Mouse (Mus musculus) liver, embryonic 16.5 days (tissue): ENCODE data around the gene Lmna. TPM values are rescaled to one million over a fixed set of nuclear protein-coding genes. Genes with fewer than 3 reads are reported as not detected.
A peak's percentile ranks its signal among the peaks of the same experiment; 100 is the strongest.

Experiments
- ATAC-seq: fragments of 200-750 bp; cut with Nextera tagmentation; 2 replicates; pipeline ENCODE4 v1.8.0; 2017; ENCODE audit warnings: low read depth, mild to moderate bottlenecking, moderate number of reproducible peaks, moderate library complexity
- H3K27ac ChIP-seq: fragments of 300-500 bp; sonication (generic); 2 replicates; pipeline ENCODE4 v1.5.1; 2014; ENCODE audit warnings: mild to moderate bottlenecking, low read length
- H3K27me3 ChIP-seq: fragments of 300-500 bp; sonication (generic); 2 replicates; pipeline ENCODE4 v1.6.1; 2014; ENCODE audit warnings: low read depth, low read length, mixed read lengths; ENCODE audit not compliant: control insufficient read depth, insufficient read depth
- H3K36me3 ChIP-seq: fragments of 300-500 bp; sonication (generic); 2 replicates; pipeline ENCODE4 v1.6.1; 2014; ENCODE audit warnings: mild to moderate bottlenecking; ENCODE audit not compliant: control insufficient read depth, insufficient read depth
- H3K4me1 ChIP-seq: fragments of 300-500 bp; sonication (generic); 2 replicates; pipeline ENCODE4 v1.6.1; 2014; ENCODE audit warnings: low read depth, low read length, mixed read lengths; ENCODE audit not compliant: control insufficient read depth
- H3K4me2 ChIP-seq: fragments of 300-500 bp; sonication (generic); 2 replicates; pipeline ENCODE4 v1.6.1; 2014; ENCODE audit warnings: low read depth, low read length, mixed read lengths
- H3K4me3 ChIP-seq: fragments of 300-500 bp; sonication (generic); 2 replicates; pipeline ENCODE4 v1.5.1; 2014; ENCODE audit warnings: low read depth, mild to moderate bottlenecking, low read length
- H3K9ac ChIP-seq: fragments of 300-500 bp; sonication (generic); 2 replicates; pipeline ENCODE4 v1.6.1; 2014; ENCODE audit warnings: low read depth, low read length
- H3K9me3 ChIP-seq: fragments of 300-500 bp; sonication (generic); replicated peaks from 2 replicates; pipeline ENCODE4 v1.6.1; 2016; ENCODE audit warnings: low read length; ENCODE audit not compliant: control insufficient read depth
- WGBS: fragments of 180-500 bp; shearing (Covaris S2); extraction: QIAGEN DNeasy Blood & Tissue Kit; methylation state at CpG from one replicate; pipeline ENCODE4 v1.1.7; 2014; ENCODE audit not compliant: insufficient replicate concordance; 5-methylcytosine and 5-hydroxymethylcytosine counted together
- microRNA counts: library from miRNA; unstranded; fragments of <30 nt; microRNA quantifications from one replicate; lab custom pipeline; 2016
- microRNA-seq: library from miRNA; unstranded; fragments of <30 nt; microRNA quantifications from one replicate; pipeline ENCODE4, GENCODE M21; 2016
- polyA plus RNA-seq: library from polyadenylated mRNA; unstranded; fragments of >200 nt; fragmentation: Nextera tagmentation; extraction: Ambion mirVana; gene quantifications from 2 replicates; pipeline ENCODE4 v1.2.1, GENCODE M21; 2015

Lmna gene
- polyA plus RNA-seq, 1 experiment from 2014 or later: 131 TPM

DNA sequence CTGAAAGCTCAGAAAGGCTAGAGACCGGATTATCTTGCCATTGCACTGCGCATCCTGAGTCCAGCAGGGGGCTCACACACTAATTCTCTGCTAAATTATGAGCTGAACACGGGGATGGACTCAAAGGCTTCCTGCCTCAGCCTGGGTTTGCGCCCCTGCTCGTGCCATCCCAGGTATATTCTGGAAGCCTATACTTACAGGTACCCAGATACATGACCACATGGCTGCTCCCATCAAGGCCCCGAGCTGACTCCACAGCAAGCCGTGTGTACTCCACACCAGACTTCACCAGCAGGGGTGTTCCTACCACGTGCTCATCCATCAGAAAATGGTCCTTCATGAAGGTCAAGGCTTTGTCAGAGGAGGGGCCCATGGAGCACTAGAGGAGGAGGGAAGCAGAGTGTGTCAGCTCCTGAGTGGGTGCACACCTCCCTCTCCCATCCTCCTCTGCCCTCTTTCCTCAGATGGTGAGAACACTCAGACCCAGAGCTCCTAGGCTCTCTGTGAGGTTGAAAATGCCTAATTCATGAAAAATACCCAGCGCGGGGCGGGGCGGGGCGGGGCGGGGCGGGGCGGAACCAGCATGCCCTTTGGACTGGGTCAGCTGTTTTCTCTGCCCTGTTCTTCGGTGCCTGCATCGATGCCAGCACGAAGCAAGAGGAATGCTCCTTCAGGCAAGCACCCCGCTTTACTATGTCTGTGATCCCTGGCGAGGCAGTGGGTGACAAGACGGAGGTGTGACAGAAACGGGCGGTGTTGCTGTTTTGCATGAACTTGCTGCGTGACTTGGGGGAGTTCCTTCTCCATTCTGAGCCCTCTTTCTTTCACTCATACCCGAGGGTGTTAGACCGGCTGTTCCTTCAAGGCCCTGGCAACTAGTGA lies 69.0 kb downstream of the Lmna start:
- peak overlapping the region; percentile 30 for H3K4me2 ChIP-seq
- H3K4me3 ChIP-seq: no peak overlapping the region; the same call in 1 of the 2 replicates
- H3K27ac ChIP-seq: no peak overlapping the region
- peaks cover 16% of the 10 kb centered on the region for H3K4me1 ChIP-seq
- H3K36me3 ChIP-seq: no peaks in the 10 kb centered on the region
- WGBS: 12% methylated on average over 27 of the region's 27 CpGs
- H3K9ac ChIP-seq: no peak overlapping the region
- peak; percentile 18; the same call in 1 of the 2 replicates for ATAC-seq
- H3K9me3 ChIP-seq: no peaks in the 10 kb centered on the region
- peaks cover 3% of the 10 kb centered on the region; the same call in 1 of the 2 replicates for H3K27me3 ChIP-seq

DNA sequence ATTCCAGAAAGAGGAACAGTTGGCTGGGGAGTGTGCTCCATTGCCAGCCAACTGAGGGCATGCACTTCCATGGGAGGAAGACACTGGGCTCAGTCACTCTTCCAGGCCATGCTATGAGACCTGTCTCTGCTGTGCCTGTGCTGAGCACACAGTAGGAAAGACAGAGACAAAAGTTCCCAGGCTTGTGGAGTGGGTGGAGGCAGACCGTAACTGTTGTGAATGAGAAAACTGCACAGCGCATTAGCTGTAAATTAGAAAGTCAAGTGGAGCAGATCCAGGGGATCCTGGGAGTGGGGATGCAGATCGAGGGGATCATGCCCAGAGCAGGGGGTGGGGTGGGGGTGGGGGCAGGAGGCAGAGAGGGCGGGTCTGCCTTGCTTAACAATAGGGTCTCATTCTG lies 70.2 kb downstream of the Lmna start:
- no peaks in the 10 kb centered on the region for H3K9me3 ChIP-seq
- no peak for ATAC-seq
- H3K27me3 ChIP-seq: peaks cover 3% of the 10 kb centered on the region; the same call in 1 of the 2 replicates
- 53% methylated on average over 4 of the region's 4 CpGs for WGBS
- no peaks in the 10 kb centered on the region for H3K36me3 ChIP-seq
- no peak overlapping the region for H3K9ac ChIP-seq
- H3K27ac ChIP-seq: no peak overlapping the region
- H3K4me3 ChIP-seq: no peak overlapping the region
- no peak overlapping the region for H3K4me2 ChIP-seq
- H3K4me1 ChIP-seq: peaks cover 16% of the 10 kb centered on the region

DNA sequence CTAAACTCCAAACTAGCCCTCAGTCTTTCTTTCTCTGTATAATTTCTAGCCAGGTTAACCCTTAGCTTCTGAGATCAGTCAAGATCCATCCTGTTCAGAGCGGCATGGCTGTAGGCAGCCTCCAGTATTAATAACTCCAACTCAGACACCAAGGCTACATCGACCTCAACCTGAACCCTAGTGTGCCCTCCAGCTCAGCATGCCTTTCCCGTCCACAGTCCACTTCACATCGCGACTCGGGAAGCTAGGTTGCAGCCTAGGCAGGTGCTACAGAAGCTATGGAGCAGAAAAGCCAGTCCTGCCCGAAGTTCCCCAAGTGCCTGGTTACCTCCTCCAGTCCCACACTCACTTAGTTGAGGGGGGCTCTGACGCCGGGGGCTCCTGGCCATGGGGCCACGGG lies 72.3 kb downstream of the Lmna start:
- 64% methylated on average over 10 of the region's 10 CpGs for WGBS
- Histone ChIP-seq H3K27ac (no peak overlapping the region), H3K27me3 (peaks cover 3% of the 10 kb centered on the region; the same call in 1 of the 2 replicates), H3K9ac (no peak overlapping the region), H3K9me3 (no peaks in the 10 kb centered on the region), H3K4me3 (no peak overlapping the region), H3K36me3 (no peaks in the 10 kb centered on the region), H3K4me2 (no peak overlapping the region), H3K4me1 (peaks cover 14% of the 10 kb centered on the region)
- ATAC-seq: no peak

DNA sequence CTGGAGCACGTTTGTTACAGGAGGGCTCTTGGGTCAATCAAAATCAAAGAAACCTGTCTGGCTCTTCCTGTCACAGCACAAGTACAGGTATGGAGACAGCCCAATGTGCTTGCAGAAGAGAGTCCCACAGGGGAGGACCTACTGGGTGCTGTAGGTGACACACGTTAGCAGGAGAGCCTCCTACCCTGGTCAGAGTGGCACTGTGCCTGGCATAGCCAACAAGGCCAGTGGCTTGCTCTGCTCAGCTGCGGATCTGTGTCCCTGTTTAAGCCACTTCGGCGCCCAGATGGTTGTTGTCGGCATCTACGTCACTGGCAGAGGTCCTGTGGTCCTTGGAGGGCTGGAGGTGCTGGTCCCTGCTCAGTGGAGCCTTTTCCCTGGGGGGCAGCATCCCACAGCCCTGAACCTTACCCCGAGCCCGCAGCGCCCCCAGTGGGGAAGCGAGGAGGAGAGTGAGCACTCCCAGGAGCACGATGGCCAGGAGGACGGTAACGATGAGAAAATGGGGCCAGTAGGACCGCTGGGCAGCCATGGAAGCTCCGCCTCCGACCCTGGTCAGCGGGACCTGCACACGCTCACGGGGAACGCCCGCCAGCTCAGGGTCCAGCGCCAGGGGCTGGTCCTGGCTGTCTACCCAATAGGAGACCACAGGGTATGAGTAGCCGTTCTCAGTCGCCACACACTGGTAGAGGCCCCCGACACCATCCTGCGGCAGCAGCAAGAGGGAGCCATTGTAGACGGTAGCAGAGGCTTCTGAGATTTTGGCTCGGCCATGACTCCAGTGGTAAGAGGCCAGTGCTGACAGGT lies 73.2 kb downstream of the Lmna start:
- no peak overlapping the region for H3K27ac ChIP-seq
- peaks cover 3% of the 10 kb centered on the region; the same call in 1 of the 2 replicates for H3K27me3 ChIP-seq
- no peaks in the 10 kb centered on the region for H3K9me3 ChIP-seq
- H3K4me1 ChIP-seq: peaks cover 13% of the 10 kb centered on the region
- H3K4me2 ChIP-seq: peak overlapping the region; percentile 36; the same call in 1 of the 2 replicates
- 0 out of 2 replicates have a peak overlapping the region, but pooled peaks have one; percentile 12 for H3K4me3 ChIP-seq
- WGBS: 10% methylated on average over 29 of the region's 29 CpGs
- H3K36me3 ChIP-seq: no peaks in the 10 kb centered on the region
- no peak overlapping the region for H3K9ac ChIP-seq
- ATAC-seq: peak; percentile 32

DNA sequence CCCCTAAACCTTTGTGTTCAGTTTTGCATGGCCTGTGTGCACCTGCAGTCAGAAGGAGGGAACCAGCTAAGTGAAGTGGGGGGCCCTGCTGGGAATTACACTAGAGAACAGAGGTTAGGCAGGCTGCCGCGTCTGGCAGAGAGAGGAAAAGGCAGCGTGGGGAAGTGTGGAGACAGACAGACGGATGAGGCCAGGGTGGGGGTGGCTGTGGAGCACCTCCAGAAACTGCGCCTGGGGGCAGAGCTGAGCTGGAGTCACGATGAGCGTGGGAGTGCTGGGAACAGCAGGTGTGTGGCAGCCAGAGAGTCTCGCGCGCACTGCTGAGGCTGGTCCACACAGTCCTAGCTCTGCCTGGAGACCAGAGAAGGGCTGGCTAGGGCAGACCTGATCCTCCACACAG lies 74.2 kb downstream of the Lmna start:
- H3K4me2 ChIP-seq: no peak overlapping the region
- no peak overlapping the region for H3K4me3 ChIP-seq
- H3K36me3 ChIP-seq: no peaks in the 10 kb centered on the region
- no peak overlapping the region for H3K27ac ChIP-seq
- no peak for ATAC-seq
- WGBS: 55% methylated on average over 10 of the region's 10 CpGs
- peaks cover 5% of the 10 kb centered on the region; the same call in 1 of the 2 replicates for H3K4me1 ChIP-seq
- no peaks in the 10 kb centered on the region for H3K9me3 ChIP-seq
- H3K27me3 ChIP-seq: peaks cover 3% of the 10 kb centered on the region; the same call in 1 of the 2 replicates
- H3K9ac ChIP-seq: no peak overlapping the region

MicroRNA genes within 50 kb of the gene (microRNA counts, 519-probe panel; counts per million panel counts)
- 60.7 counts per million for microRNA mmu-miR-1905 (lab: Ali Mortazavi, UCI)

Small RNA genes within 50 kb of the gene (microRNA-seq; reads per million reads assigned to microRNA genes)
- gene Mir1905 (0.98 reads per million), gene Mir7011 (not detected)

Other genes starting within 250 kb of the Lmna start
- gene Gm38392, start 222.7 kb downstream of the Lmna start, polyA plus RNA-seq: 0.35 TPM in 1 of 2 replicates, not detected in the other
- gene Tsacc, start 213.0 kb downstream of the Lmna start, polyA plus RNA-seq: 4.1 and 4.7 TPM in 2 replicates
- gene Cct3, start 212.8 kb downstream of the Lmna start, polyA plus RNA-seq: 213 and 227 TPM in 2 replicates
- 97.1 and 97.9 TPM in 2 replicates for gene Glmp, start 184.9 kb downstream of the Lmna start, polyA plus RNA-seq
- gene Tmem79, start 173.8 kb downstream of the Lmna start, polyA plus RNA-seq: 1.0 and 1.4 TPM in 2 replicates
- 27.7 and 30.8 TPM in 2 replicates for gene Smg5, start 173.7 kb downstream of the Lmna start, polyA plus RNA-seq
- gene Paqr6, start 145.4 kb downstream of the Lmna start, polyA plus RNA-seq: 5.9 and 7.0 TPM in 2 replicates
- gene Bglap3, start 137.2 kb downstream of the Lmna start, polyA plus RNA-seq: 0.15 and 0.69 TPM in 2 replicates
- gene Bglap2, start 131.3 kb downstream of the Lmna start, polyA plus RNA-seq: not detected in 2 replicates
- not detected in 2 replicates for gene Bglap, start 125.5 kb downstream of the Lmna start, polyA plus RNA-seq
- 69.7 and 76.8 TPM in 2 replicates for gene Pmf1, start 99.6 kb downstream of the Lmna start, polyA plus RNA-seq
- gene Slc25a44, start 84.8 kb downstream of the Lmna start, polyA plus RNA-seq: 10.0 and 11.8 TPM in 2 replicates
- 27.0 and 29.1 TPM in 2 replicates for gene Sema4a, start 48.8 kb downstream of the Lmna start, polyA plus RNA-seq
- gene Mex3a, start 22.4 kb upstream of the Lmna start, polyA plus RNA-seq: 0.44 and 0.53 TPM in 2 replicates
- gene Rab25, start 38.3 kb upstream of the Lmna start, polyA plus RNA-seq: 0.32 and 1.1 TPM in 2 replicates
- 98.6 and 107 TPM in 2 replicates for gene Lamtor2, start 43.1 kb upstream of the Lmna start, polyA plus RNA-seq
- gene Ubqln4, start 43.8 kb upstream of the Lmna start, polyA plus RNA-seq: 14.8 and 16.4 TPM in 2 replicates
- gene Ssr2, start 65.9 kb upstream of the Lmna start, polyA plus RNA-seq: 171 and 190 TPM in 2 replicates
- gene Arhgef2, start 96.0 kb upstream of the Lmna start, polyA plus RNA-seq: 16.4 and 20.0 TPM in 2 replicates
- gene Rxfp4, start 143.2 kb upstream of the Lmna start, polyA plus RNA-seq: not detected in 2 replicates
- gene Khdc4, start 175.8 kb upstream of the Lmna start, polyA plus RNA-seq: 22.0 and 24.5 TPM in 2 replicates
- gene Rit1, start 206.9 kb upstream of the Lmna start, polyA plus RNA-seq: 32.9 and 33.8 TPM in 2 replicates